Mouse (Mus musculus): Measurements from ENCODE around the gene Tomm20l. TPM values are rescaled to one million over a fixed set of nuclear protein-coding genes. Genes with fewer than 3 reads are reported as not detected.

The Tomm20l gene
- polyA plus RNA-seq, 1 experiment from 2014 or later, result not detected

DNA sequence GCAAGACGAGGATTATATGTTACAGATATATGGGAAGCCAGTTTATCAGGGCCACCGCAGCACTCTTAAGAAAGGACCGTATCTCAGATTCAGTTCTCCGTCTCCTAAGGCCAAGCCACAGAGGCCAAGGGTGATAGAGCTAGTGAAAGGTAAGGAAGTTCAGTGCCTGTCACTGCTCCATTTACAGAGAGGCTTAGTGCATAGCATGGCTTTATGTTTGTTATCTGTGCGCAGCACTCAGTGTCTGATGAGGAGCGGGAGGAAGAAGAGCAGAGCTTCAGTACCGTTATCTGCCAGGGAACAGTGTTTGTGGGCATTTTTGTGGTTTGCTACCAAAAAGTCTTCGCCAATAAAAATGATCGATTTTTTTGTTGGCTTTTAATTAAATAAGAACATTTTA is 53.2 kb downstream of the Tomm20l start:
- 95% methylated on average over 9 of the region's 9 CpGs for WGBS
- H3K36me3 ChIP-seq, result peaks cover 71% of the 10 kb centered on the region
- H3K4me2 ChIP-seq (replicated peaks), result no peak overlapping the region
- H3K4me1 ChIP-seq, result no peaks in the 10 kb centered on the region
- no peak overlapping the region for H3K9ac ChIP-seq (replicated peaks)
- no peak overlapping the region for H3K27ac ChIP-seq (replicated peaks)
- ATAC-seq (ENCODE audit: low FRiP score, low read depth), result no peak
- no peaks in the 10 kb centered on the region for H3K9me3 ChIP-seq
- H3K27me3 ChIP-seq, result no peaks in the 10 kb centered on the region
- H3K4me3 ChIP-seq, result no peak overlapping the region

DNA sequence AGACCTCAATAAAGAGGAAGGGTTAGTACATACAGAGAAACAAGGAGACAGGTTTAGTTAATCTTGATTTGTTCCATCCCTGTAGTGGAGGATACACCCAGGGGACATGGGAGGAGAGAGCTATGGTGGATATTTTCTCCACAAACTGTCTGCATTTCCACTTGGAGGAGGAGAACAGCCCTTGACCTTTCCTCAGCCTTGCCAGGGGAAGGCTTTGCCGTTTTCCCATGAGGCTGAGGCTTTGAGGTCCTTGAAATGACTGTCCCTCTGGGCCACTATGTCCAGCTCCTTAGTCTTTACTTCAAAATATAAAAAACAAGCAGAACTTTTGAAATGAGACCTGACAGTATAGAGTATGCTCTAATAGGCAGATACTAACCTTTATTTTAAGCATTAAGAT is 58.7 kb downstream of the Tomm20l start:
- Histone ChIP-seq H3K9ac (replicated peaks) (no peak overlapping the region), H3K4me3 (no peak overlapping the region), H3K4me2 (replicated peaks) (no peak overlapping the region), H3K27ac (replicated peaks) (no peak overlapping the region), H3K9me3 (no peaks in the 10 kb centered on the region), H3K36me3 (peaks cover 52% of the 10 kb centered on the region), H3K4me1 (no peaks in the 10 kb centered on the region), H3K27me3 (no peaks in the 10 kb centered on the region)
- WGBS, result 93% methylated on average over 1 of the region's 1 CpGs
- ATAC-seq (ENCODE audit: low FRiP score, low read depth), result no peak

Other genes starting within 250 kb of the Tomm20l start
- 232 and 235 TPM in 2 replicates for gene Actr10, start 173.6 kb upstream of the Tomm20l start, polyA plus RNA-seq (2016; fragmentation: Nextera tagmentation; extraction: Ambion mirVana)
- gene Psma3, start 136.8 kb upstream of the Tomm20l start, polyA plus RNA-seq (2016; fragmentation: Nextera tagmentation; extraction: Ambion mirVana), result 533 and 555 TPM in 2 replicates
- gene Arid4a, start 95.4 kb upstream of the Tomm20l start, polyA plus RNA-seq (2016; fragmentation: Nextera tagmentation; extraction: Ambion mirVana), result 35.8 and 37.1 TPM in 2 replicates
- gene Timm9, start 25.3 kb downstream of the Tomm20l start, polyA plus RNA-seq (2016; fragmentation: Nextera tagmentation; extraction: Ambion mirVana), result 66.0 and 74.5 TPM in 2 replicates
- gene 2700049A03Rik, start 25.4 kb downstream of the Tomm20l start, polyA plus RNA-seq (2016; fragmentation: Nextera tagmentation; extraction: Ambion mirVana), result 19.8 and 23.3 TPM in 2 replicates
- 30.5 and 32.6 TPM in 2 replicates for gene Dact1, start 198.5 kb downstream of the Tomm20l start, polyA plus RNA-seq (2016; fragmentation: Nextera tagmentation; extraction: Ambion mirVana)

All from midbrain, embryonic 12.5 days (tissue).